ENCODE assay signal across 8 mouse cellular contexts in genomic region chr11:69799394-69800137, GRCm38 (mm10). TPM values are rescaled to one million over a fixed set of nuclear protein-coding genes. Genes with fewer than 3 reads are reported as not detected.
DNase-seq lines count a peak whose midpoint lies in the region; ATAC-seq and TF ChIP-seq lines count a peak whose summit lies in the region.

No protein-coding gene starts in this region.

- H3K4me3 ChIP-seq in limb, embryonic 15.5 days = peak overlapping the region; percentile 60
- no peak overlapping the region; the same call in 1 of the 2 replicates for H3K4me3 ChIP-seq in stomach, embryonic 15.5 days (replicated peaks)
- no peak overlapping the region for H3K4me3 ChIP-seq in cerebellum, adult 2 months (replicated peaks; ENCODE audit: insufficient read depth, low read depth, low read length)
- no peak overlapping the region for H3K4me3 ChIP-seq in gastrocnemius, adult 2 months

- H3K27me3 ChIP-seq in limb, embryonic 15.5 days = peaks cover 48% of the 10 kb centered on the region
- H3K27me3 ChIP-seq in stomach, embryonic 15.5 days (replicated peaks) = peaks cover 2% of the 10 kb centered on the region; the same call in 1 of the 2 replicates
- peaks cover 1% of the 10 kb centered on the region; the same call in 1 of the 2 replicates for H3K27me3 ChIP-seq in cerebellum, adult 2 months (ENCODE audit: control insufficient read depth, insufficient read depth, low read length)

- no peak for ATAC-seq in limb, embryonic 15.5 days (ENCODE audit: insufficient number of reproducible peaks, low FRiP score, low TSS enrichment, low read depth)
- no peak for ATAC-seq in stomach, embryonic 15.5 days (ENCODE audit: insufficient read depth, low FRiP score, low read depth)

- WGBS in limb, embryonic 15.5 days = 24% methylated on average over 12 of the region's 12 CpGs
- WGBS in stomach, embryonic 15.5 days = 25% methylated on average over 12 of the region's 12 CpGs
- WGBS in cerebellum, adult 2 months = 45% methylated on average over 12 of the region's 12 CpGs

- H3K9ac ChIP-seq in limb, embryonic 15.5 days = no peak overlapping the region
- H3K9ac ChIP-seq in stomach, embryonic 15.5 days = no peak overlapping the region

- TF ChIP-seq CTCF in cerebellum, adult 2 months (IDR thresholded peaks at IDR 0.05; ENCODE audit: borderline replicate concordance, insufficient read depth, low read depth, low read length) = no peak
- no peak for TF ChIP-seq CTCF in gastrocnemius, adult 2 months (IDR thresholded peaks at IDR 0.05)

- 0 out of 2 replicates have a peak, but pooled peaks cover 8% of the 10 kb centered on the region for H3K36me3 ChIP-seq in limb, embryonic 15.5 days
- no peaks in the 10 kb centered on the region for H3K36me3 ChIP-seq in stomach, embryonic 15.5 days

- no peak for TF ChIP-seq POLR2A in cerebellum, adult 2 months (IDR thresholded peaks at IDR 0.05; ENCODE audit: borderline replicate concordance, insufficient read depth, low read length)

- H3K9me3 ChIP-seq in limb, embryonic 15.5 days = no peaks in the 10 kb centered on the region
- H3K9me3 ChIP-seq in stomach, embryonic 15.5 days = no peaks in the 10 kb centered on the region

- H3K4me2 ChIP-seq in limb, embryonic 15.5 days = peak overlapping the region; percentile 97
- H3K4me2 ChIP-seq in stomach, embryonic 15.5 days = peak overlapping the region; percentile 98

- DNase-seq in adrenal gland, postnatal 14 days = peak; percentile 33
- DNase-seq in adrenal gland, adult 18-20 months (ENCODE audit: low spot score in 2 of 2) = no peak
- peak; percentile 29 for DNase-seq in thymus, postnatal 4 days
- no peak for DNase-seq in thymus, adult 18-20 months
- DNase-seq in cerebellum, adult 2 months = no peak
- no peak for DNase-seq in gastrocnemius, adult 2 months

- peaks cover 67% of the 10 kb centered on the region for H3K4me1 ChIP-seq in limb, embryonic 15.5 days
- H3K4me1 ChIP-seq in stomach, embryonic 15.5 days = peaks cover 57% of the 10 kb centered on the region
- H3K4me1 ChIP-seq in cerebellum, adult 2 months (ENCODE audit: control insufficient read depth, insufficient read depth, low read length) = peaks cover 7% of the 10 kb centered on the region; the same call in 1 of the 2 replicates

- intact Hi-C loops in gastrocnemius, adult 2 months (cut with DNase I) = loop anchor here (5.0 kb wide), 1 partner anchor 117 kb away; the partner anchor contains the start of gene Senp3

- peak overlapping the region; percentile 68 for H3K27ac ChIP-seq in limb, embryonic 15.5 days
- H3K27ac ChIP-seq in stomach, embryonic 15.5 days = peak overlapping the region; percentile 76
- H3K27ac ChIP-seq in cerebellum, adult 2 months (ENCODE audit: insufficient read depth, low read length) = no peak overlapping the region
- H3K27ac ChIP-seq in gastrocnemius, adult 2 months = no peak overlapping the region

RNA-seq across cellular contexts. Expression of gene Fgf11, which starts 2.1 kb away (rescaled TPM):
- total RNA-seq in adrenal gland, postnatal 14 days (2021) = 3.5 and 3.8 TPM in 2 replicates
- 10 to 100 TPM in 1 of 2 experiments, 1 to 10 TPM in 1; 3.0 to 13.0 TPM for total RNA-seq in adrenal gland, adult 18-20 months (2021)
- polyA plus RNA-seq in limb, embryonic 15.5 days (2015; fragmentation: Nextera tagmentation; extraction: Ambion mirVana) = 3.4 and 3.9 TPM in 2 replicates
- 2.2 and 2.4 TPM in 2 replicates for polyA plus RNA-seq in stomach, embryonic 15.5 days (2015; fragmentation: Nextera tagmentation; extraction: Ambion mirVana)
- polyA plus RNA-seq in cerebellum, adult 2 months (2012; rRNA removed) = 47.0 and 49.4 TPM in 2 replicates
- total RNA-seq in gastrocnemius, adult 2 months (2021) = 1 to 10 TPM; 3.9 to 4.7 TPM

RNA-seq across cellular contexts. Expression of gene Chrnb1, which starts 3.8 kb away (rescaled TPM):
- 2.4 and 3.2 TPM in 2 replicates for total RNA-seq in adrenal gland, postnatal 14 days (2021)
- total RNA-seq in adrenal gland, adult 18-20 months (2021) = 1 to 10 TPM; 1.3 to 3.9 TPM
- 18.6 and 30.0 TPM in 2 replicates for polyA plus RNA-seq in limb, embryonic 15.5 days (2015; fragmentation: Nextera tagmentation; extraction: Ambion mirVana)
- 5.1 and 6.0 TPM in 2 replicates for polyA plus RNA-seq in stomach, embryonic 15.5 days (2015; fragmentation: Nextera tagmentation; extraction: Ambion mirVana)
- polyA plus RNA-seq in cerebellum, adult 2 months (2012; rRNA removed) = 1.6 and 2.9 TPM in 2 replicates
- total RNA-seq in gastrocnemius, adult 2 months (2021) = 10 to 100 TPM; 23.2 to 26.3 TPM

RNA-seq across cellular contexts. Expression of gene Tmem102, which starts 5.9 kb away (rescaled TPM):
- 0.74 and 1.1 TPM in 2 replicates for total RNA-seq in adrenal gland, postnatal 14 days (2021)
- under 1 TPM; 0.36 to 0.51 TPM for total RNA-seq in adrenal gland, adult 18-20 months (2021)
- polyA plus RNA-seq in limb, embryonic 15.5 days (2015; fragmentation: Nextera tagmentation; extraction: Ambion mirVana) = 8.1 and 8.9 TPM in 2 replicates
- 19.9 and 20.4 TPM in 2 replicates for polyA plus RNA-seq in stomach, embryonic 15.5 days (2015; fragmentation: Nextera tagmentation; extraction: Ambion mirVana)
- polyA plus RNA-seq in cerebellum, adult 2 months (2012; rRNA removed) = 0.28 and 0.36 TPM in 2 replicates
- under 1 TPM; 0.20 to 0.41 TPM for total RNA-seq in gastrocnemius, adult 2 months (2021)

RNA-seq across cellular contexts. Expression of gene Gm39566, which starts 15.5 kb away (rescaled TPM):
- total RNA-seq in adrenal gland, postnatal 14 days (2021) = not detected in 2 replicates
- total RNA-seq in adrenal gland, adult 18-20 months (2021) = not detected
- polyA plus RNA-seq in limb, embryonic 15.5 days (2015; fragmentation: Nextera tagmentation; extraction: Ambion mirVana) = not detected in 2 replicates
- polyA plus RNA-seq in stomach, embryonic 15.5 days (2015; fragmentation: Nextera tagmentation; extraction: Ambion mirVana) = not detected in 2 replicates
- not detected in 2 replicates for polyA plus RNA-seq in cerebellum, adult 2 months (2012; rRNA removed)
- total RNA-seq in gastrocnemius, adult 2 months (2021) = not detected

RNA-seq across cellular contexts. Expression of gene Spem2, which starts 18.7 kb away (rescaled TPM):
- not detected in 2 replicates for total RNA-seq in adrenal gland, postnatal 14 days (2021)
- total RNA-seq in adrenal gland, adult 18-20 months (2021) = not detected
- polyA plus RNA-seq in limb, embryonic 15.5 days (2015; fragmentation: Nextera tagmentation; extraction: Ambion mirVana) = not detected in 2 replicates
- not detected in 2 replicates for polyA plus RNA-seq in stomach, embryonic 15.5 days (2015; fragmentation: Nextera tagmentation; extraction: Ambion mirVana)
- not detected in 2 replicates for polyA plus RNA-seq in cerebellum, adult 2 months (2012; rRNA removed)
- total RNA-seq in gastrocnemius, adult 2 months (2021) = not detected

Comparison
In these comparisons a context has a peak if more than half of its experiments do, and no peak if none do; other contexts are left out.
1. DNase-seq: peak in adrenal gland, postnatal 14 days (single experiment) and thymus, postnatal 4 days (single experiment); none in adrenal gland, adult 18-20 months (0 of 2), thymus, adult 18-20 months (0 of 2), cerebellum, adult 2 months (0 of 2) and gastrocnemius, adult 2 months (single experiment).
2. H3K27ac ChIP-seq: peak in limb, embryonic 15.5 days (single experiment) and stomach, embryonic 15.5 days (single experiment); none in cerebellum, adult 2 months (single experiment) and gastrocnemius, adult 2 months (single experiment).